Mouse (Mus musculus): ENCODE data around the gene Npvf.
"Not testable (repeated sequence)": the region's sequence is repeated elsewhere in the genome, so short reads cannot be mapped to it uniquely, and the experiment has no call there.

The Npvf gene

GRCm38 (mm10) chr6:50639656-50640055, 14.6 kb downstream of the Npvf start:
- no peak for DNase-seq

GRCm38 (mm10) chr6:50626170-50626569, 28.1 kb downstream of the Npvf start:
- DNase-seq = not testable (repeated sequence)

GRCm38 (mm10) chr6:50618273-50618672, 36.0 kb downstream of the Npvf start:
- DNase-seq = not testable (repeated sequence)

GRCm38 (mm10) chr6:50601620-50602019, 52.6 kb downstream of the Npvf start:
- DNase-seq = peak; percentile 38

Data from cerebellum, adult 18-20 months (tissue).